Mouse (Mus musculus) midbrain, embryonic 16.5 days (tissue): ENCODE measurements around the gene Flnb. TPM values are rescaled to one million over a fixed set of nuclear protein-coding genes. Genes with fewer than 3 reads are reported as not detected.
A peak's percentile ranks its signal among the peaks of the same experiment; 100 is the strongest.

Experiments
- ATAC-seq: fragments of 200-750 bp; cut with Nextera tagmentation; 2 replicates; pipeline ENCODE4 v1.8.0; 2017; ENCODE audit warnings: moderate TSS enrichment
- H3K27ac ChIP-seq: fragments of 300-500 bp; sonication (generic); 2 replicates; pipeline ENCODE4 v1.5.1; 2014; ENCODE audit warnings: mild to moderate bottlenecking, low read length, mixed read lengths
- H3K27me3 ChIP-seq: fragments of 300-500 bp; sonication (generic); 2 replicates; pipeline ENCODE4 v1.6.1; 2014; ENCODE audit warnings: low read depth, low read length, mixed read lengths; ENCODE audit not compliant: control insufficient read depth, insufficient read depth
- H3K36me3 ChIP-seq: fragments of 300-500 bp; sonication (generic); 2 replicates; pipeline ENCODE4 v1.6.1; 2014; ENCODE audit warnings: mild to moderate bottlenecking, low read length, moderate library complexity, mixed read lengths; ENCODE audit not compliant: control insufficient read depth, insufficient read depth
- H3K4me1 ChIP-seq: fragments of 300-500 bp; sonication (generic); 2 replicates; pipeline ENCODE4 v1.6.1; 2014; ENCODE audit warnings: mild to moderate bottlenecking, low read length, mixed read lengths; ENCODE audit not compliant: control insufficient read depth, insufficient read depth
- H3K4me2 ChIP-seq: fragments of 300-500 bp; sonication (generic); 2 replicates; pipeline ENCODE4 v1.6.1; 2014; ENCODE audit warnings: mild to moderate bottlenecking, low read length, mixed read lengths
- H3K4me3 ChIP-seq: fragments of 300-500 bp; sonication (generic); 2 replicates; pipeline ENCODE4 v1.5.1; 2014; ENCODE audit warnings: low read depth, mild to moderate bottlenecking, low read length, moderate library complexity, mixed read lengths
- H3K9ac ChIP-seq: fragments of 300-500 bp; sonication (generic); 2 replicates; pipeline ENCODE4 v1.6.1; 2014; ENCODE audit warnings: low read depth, low read length, mixed read lengths
- H3K9me3 ChIP-seq: fragments of 300-500 bp; sonication (generic); replicated peaks from 2 replicates; pipeline ENCODE4 v1.6.1; 2014; ENCODE audit warnings: mild to moderate bottlenecking, low read length, mixed read lengths; ENCODE audit not compliant: control insufficient read depth, poor library complexity, severe bottlenecking
- WGBS: fragments of 180-500 bp; shearing (Covaris S2); extraction: QIAGEN DNeasy Blood & Tissue Kit; methylation state at CpG from one replicate; pipeline ENCODE4 v1.1.7; 2014; 5-methylcytosine and 5-hydroxymethylcytosine counted together
- polyA plus RNA-seq: library from polyadenylated mRNA; unstranded; fragments of >200 nt; fragmentation: Nextera tagmentation; extraction: Ambion mirVana; gene quantifications from 2 replicates; pipeline ENCODE4 v1.2.1, GENCODE M21; 2015

The Flnb gene
- polyA plus RNA-seq, 1 experiment from 2014 or later = 7.0 TPM

DNA sequence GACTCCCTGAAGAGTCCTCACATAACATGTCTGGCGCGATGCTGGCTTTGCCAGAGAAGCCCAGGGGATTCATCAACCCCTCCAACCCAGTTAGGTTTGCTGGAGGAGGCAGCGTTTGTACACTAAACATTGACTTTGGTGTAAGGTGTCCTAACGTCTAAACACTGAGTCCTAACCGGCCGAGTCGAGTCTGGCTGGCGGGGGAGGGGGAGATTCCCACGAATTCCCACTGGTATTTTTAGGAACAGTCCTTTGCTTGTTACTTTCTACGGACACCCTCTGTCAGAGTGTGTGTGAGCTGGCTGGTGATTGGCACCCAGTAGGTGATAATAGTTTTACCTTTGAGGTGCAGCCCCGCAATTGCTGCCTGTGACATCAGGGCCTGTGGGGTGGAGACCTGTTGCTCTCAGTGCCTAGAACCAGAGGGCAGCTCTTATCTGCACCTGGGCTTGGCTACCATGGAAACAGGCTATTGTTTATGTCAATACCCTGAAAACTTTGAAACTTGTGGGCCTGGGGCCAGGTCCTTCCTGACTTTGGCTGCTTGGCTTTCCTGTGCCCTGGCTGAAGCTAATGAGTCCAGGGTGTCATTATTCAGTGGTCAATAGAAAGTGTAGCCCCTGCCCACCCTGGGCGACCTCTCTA lies 135.0 kb downstream of the Flnb start:
- Histone ChIP-seq H3K4me1 (no peaks in the 10 kb centered on the region), H3K4me2 (no peak overlapping the region), H3K9me3 (no peaks in the 10 kb centered on the region), H3K4me3 (no peak overlapping the region), H3K36me3 (peaks cover 17% of the 10 kb centered on the region), H3K27ac (0 out of 2 replicates have a peak overlapping the region, but pooled peaks have one; percentile 28), H3K9ac (no peak overlapping the region), H3K27me3 (no peaks in the 10 kb centered on the region)
- ATAC-seq = no peak
- 42% methylated on average over 12 of the region's 12 CpGs for WGBS

DNA sequence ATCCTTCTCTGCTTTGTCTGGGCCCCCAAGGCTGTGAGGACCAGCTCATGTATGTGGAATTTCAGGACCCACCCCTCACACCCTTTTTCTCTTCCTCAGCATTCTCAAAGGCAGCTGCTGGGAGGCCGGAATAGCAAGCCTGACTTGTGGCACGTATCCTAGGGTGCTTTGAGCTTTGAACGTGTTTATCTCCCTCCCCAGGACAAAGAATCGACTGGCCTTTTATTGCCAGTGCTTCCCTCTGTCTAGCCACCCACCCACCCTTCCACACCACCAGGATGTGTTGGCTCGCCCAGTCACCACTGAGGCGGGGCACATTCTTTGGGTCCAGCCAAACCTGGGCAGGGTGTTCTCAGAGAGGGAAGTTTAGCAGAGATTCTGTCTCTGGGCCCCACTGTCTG lies 136.3 kb downstream of the Flnb start:
- Histone ChIP-seq H3K4me3 (no peak overlapping the region), H3K27ac (peak overlapping the region; percentile 28; the same call in 1 of the 2 replicates), H3K9ac (no peak overlapping the region), H3K4me2 (no peak overlapping the region), H3K27me3 (no peaks in the 10 kb centered on the region), H3K36me3 (peaks cover 15% of the 10 kb centered on the region), H3K9me3 (no peaks in the 10 kb centered on the region), H3K4me1 (no peaks in the 10 kb centered on the region)
- no peak for ATAC-seq
- WGBS = 40% methylated on average over 6 of the region's 6 CpGs

DNA sequence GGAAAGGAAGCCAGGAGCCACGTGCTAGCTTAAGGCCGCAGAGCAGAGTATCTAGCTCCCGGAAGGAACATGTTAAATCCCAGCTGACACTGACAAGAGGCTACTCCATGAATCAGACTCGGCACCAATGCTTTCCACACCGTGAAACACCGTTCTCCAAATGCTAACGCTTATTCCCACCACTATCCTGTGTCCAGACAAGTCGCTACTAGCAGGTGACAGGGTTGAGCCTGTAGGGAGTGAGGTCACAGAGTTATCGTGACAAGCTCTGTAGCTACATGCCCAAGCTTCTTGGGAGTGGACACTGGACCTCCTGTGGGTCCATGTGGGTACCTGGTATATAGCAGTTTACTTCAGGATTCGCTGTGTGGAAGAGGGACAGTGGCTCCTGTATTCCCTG lies 138.7 kb downstream of the Flnb start:
- Histone ChIP-seq H3K4me2 (no peak overlapping the region), H3K36me3 (peaks cover 2% of the 10 kb centered on the region; the same call in 1 of the 2 replicates), H3K9ac (no peak overlapping the region), H3K27me3 (no peaks in the 10 kb centered on the region), H3K4me3 (no peak overlapping the region), H3K4me1 (no peaks in the 10 kb centered on the region), H3K27ac (no peak overlapping the region), H3K9me3 (no peaks in the 10 kb centered on the region)
- WGBS = 86% methylated on average over 10 of the region's 10 CpGs
- ATAC-seq = no peak

DNA sequence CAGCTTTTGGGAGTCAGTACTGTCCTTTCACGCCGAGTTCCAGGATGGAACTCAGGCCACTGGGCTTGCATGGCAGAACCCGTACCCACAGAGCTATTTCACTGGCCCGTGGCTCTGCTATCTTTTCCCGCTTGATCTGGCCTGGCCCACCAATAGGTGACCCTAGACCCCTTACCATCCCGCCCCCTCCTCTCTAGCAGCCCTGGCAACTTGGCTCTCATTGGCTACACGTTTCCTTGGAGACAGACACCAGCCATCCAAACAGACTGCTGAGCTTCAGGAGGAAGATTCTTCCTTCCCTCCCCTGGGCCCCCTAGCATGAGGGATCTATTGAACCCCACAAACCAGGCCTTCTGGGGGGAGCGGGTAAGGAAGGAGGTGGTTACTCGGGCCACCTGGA lies 139.3 kb downstream of the Flnb start, which contains the start of gene Gm45521:
Gene Gm45521 (plus strand): TSS at position 240 of the 400 bp plus-strand sequence.
- ATAC-seq = peak; percentile 52; the same call in 1 of the 2 replicates
- H3K4me1 ChIP-seq = no peaks in the 10 kb centered on the region
- H3K27me3 ChIP-seq = no peaks in the 10 kb centered on the region
- no peak within 1 kb of the TSS for H3K27ac ChIP-seq
- no peaks in the 10 kb centered on the region for H3K9me3 ChIP-seq
- no peak within 1 kb of the TSS for H3K9ac ChIP-seq
- no peak within 1 kb of the TSS for H3K4me2 ChIP-seq
- 46% methylated on average over 9 of the region's 9 CpGs for WGBS
- no peak within 1 kb of the TSS for H3K4me3 ChIP-seq
- H3K36me3 ChIP-seq = no peaks in the 10 kb centered on the region; the same call in 1 of the 2 replicates

DNA sequence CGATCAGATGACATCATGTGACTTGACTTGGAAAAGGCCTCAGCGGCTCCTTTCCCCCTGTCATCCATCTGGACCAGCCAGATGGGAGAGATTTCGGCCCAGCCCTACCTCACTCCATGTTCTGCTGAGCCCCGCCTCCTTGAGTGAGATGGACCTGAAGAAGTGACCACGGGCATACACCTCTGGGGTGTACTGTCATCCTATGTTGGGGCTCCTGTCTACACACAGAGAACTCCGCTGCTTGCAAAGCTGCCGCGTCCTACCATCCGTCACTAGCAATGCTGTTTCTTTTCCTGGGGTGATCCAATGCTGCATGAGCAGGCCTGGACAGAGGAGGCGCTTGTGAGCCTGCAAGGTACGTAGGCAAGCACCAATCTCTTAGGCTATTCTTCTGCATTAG lies 142.9 kb downstream of the Flnb start:
- Histone ChIP-seq H3K36me3 (no peaks in the 10 kb centered on the region), H3K4me1 (no peaks in the 10 kb centered on the region), H3K9me3 (no peaks in the 10 kb centered on the region), H3K9ac (no peak overlapping the region), H3K4me2 (no peak overlapping the region), H3K27ac (no peak overlapping the region), H3K27me3 (no peaks in the 10 kb centered on the region), H3K4me3 (no peak overlapping the region)
- WGBS = 48% methylated on average over 11 of the region's 11 CpGs
- ATAC-seq = 0 out of 2 replicates have a peak, but pooled peaks have one; percentile 30

DNA sequence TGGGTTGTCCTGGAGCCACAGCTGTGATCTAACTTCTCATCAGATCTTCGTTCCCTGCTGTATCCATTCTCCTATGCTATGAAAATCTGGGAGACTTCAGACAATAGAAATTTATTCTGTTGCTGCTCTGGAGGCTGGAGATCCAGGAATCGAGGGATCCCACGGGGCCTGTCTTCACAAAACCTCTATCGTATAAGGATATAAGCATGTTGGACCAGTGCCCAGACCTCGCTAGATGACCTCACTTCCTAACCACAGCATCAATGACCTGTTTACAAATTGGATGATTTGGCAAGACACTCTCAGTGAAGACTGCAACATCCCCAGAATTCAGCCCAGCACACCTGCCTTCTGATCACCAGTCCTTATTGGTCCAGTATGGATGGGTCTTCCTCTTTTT lies 144.0 kb downstream of the Flnb start:
- Histone ChIP-seq H3K36me3 (no peaks in the 10 kb centered on the region), H3K9me3 (no peaks in the 10 kb centered on the region), H3K4me1 (no peaks in the 10 kb centered on the region), H3K27ac (no peak overlapping the region), H3K27me3 (no peaks in the 10 kb centered on the region), H3K4me3 (no peak overlapping the region), H3K4me2 (no peak overlapping the region), H3K9ac (no peak overlapping the region)
- ATAC-seq = no peak
- 48% methylated on average over 5 of the region's 5 CpGs for WGBS

DNA sequence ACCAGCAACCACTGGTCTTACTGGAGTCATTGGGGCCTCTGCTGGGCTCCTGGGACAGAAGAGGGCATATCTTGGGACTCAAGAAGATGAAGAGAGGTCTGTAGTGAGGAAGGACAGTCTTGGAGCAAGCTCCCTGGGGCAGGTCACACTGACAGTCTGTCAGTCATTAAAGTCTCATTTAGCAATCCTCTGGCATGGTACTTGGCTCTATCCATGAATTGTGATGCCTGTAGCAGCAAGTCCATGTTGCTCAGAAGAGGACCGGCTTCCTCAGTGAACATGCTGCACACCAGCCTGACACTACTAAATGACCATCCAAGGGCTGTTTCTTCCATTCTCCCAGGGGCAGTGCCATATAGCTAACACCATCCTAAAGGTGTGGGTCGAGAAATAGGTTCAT lies 144.9 kb downstream of the Flnb start:
- Histone ChIP-seq H3K4me2 (no peak overlapping the region), H3K27ac (no peak overlapping the region), H3K4me1 (no peaks in the 10 kb centered on the region), H3K9me3 (no peaks in the 10 kb centered on the region), H3K27me3 (no peaks in the 10 kb centered on the region), H3K36me3 (no peaks in the 10 kb centered on the region), H3K9ac (no peak overlapping the region; the same call in 1 of the 2 replicates), H3K4me3 (no peak overlapping the region)
- 82% methylated on average over 2 of the region's 2 CpGs for WGBS
- ATAC-seq = no peak

DNA sequence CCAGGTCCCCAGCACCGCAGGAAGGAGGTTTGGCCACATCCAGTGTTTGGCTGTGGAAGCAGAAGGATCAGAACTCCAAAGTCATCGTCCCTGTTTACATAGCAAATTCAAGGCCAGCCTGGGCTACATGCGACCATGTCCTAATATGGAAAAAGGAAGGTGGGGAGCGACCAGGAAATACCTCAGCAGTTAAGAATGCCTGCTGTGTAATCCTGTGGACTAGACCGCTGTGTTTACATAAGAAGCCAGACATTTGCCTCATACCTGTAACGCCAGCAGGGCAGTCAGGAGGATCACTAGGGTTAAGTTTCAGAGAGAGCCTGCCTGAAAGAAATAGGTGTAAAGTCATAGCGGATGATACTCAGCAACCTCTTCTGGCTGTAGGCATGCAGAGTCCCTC lies 145.4 kb downstream of the Flnb start:
- no peak overlapping the region for H3K4me2 ChIP-seq
- H3K9me3 ChIP-seq = no peaks in the 10 kb centered on the region
- no peaks in the 10 kb centered on the region for H3K36me3 ChIP-seq
- WGBS = 75% methylated on average over 7 of the region's 7 CpGs
- no peak for ATAC-seq
- no peaks in the 10 kb centered on the region for H3K27me3 ChIP-seq
- no peak overlapping the region for H3K9ac ChIP-seq
- no peak overlapping the region for H3K4me3 ChIP-seq
- H3K4me1 ChIP-seq = no peaks in the 10 kb centered on the region
- H3K27ac ChIP-seq = no peak overlapping the region

DNA sequence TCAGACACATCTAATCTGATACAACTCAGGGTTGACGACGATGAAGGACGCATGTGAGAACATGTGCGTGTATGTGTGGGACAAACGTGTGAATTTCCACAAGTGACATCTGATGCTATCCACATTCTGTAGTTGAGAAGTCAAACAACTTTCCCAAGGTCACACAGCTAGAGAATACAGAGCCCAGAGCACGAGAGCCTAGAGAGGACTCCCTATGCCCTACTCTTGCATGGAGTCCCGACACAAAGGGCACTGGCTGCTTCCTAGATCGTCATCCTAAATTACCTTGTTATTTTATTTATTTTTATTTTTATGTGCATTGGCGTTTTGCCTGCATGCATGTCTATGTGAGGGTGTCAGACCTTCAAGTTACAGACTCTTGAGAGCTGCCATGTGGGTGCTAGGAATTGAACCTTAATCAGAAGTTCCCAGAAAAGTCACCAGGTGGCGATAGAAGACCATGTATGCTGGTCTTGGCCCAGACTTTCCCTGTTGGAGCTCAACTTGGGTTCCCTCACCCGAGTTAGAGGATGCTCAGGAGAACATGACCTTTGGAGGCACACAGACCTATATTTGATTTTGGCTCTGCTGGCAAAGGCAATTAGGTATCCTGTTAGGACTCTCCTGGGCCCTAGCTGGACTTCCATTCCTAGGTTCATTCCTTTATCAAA lies 146.6 kb downstream of the Flnb start:
- Histone ChIP-seq H3K4me3 (no peak overlapping the region), H3K4me2 (no peak overlapping the region), H3K27me3 (no peaks in the 10 kb centered on the region), H3K27ac (no peak overlapping the region), H3K9ac (no peak overlapping the region), H3K4me1 (no peaks in the 10 kb centered on the region), H3K9me3 (no peaks in the 10 kb centered on the region), H3K36me3 (no peaks in the 10 kb centered on the region)
- ATAC-seq = peak; percentile 70
- WGBS = 56% methylated on average over 11 of the region's 11 CpGs
